Mouse (Mus musculus): ENCODE measurements at regions not wholly inside any gene's neighbourhood (a gene's known extent, or its start where the extent isn't known, plus 50 kb on each side); places are given as distances from the start of the nearest gene placed in this dataset.

DNA sequence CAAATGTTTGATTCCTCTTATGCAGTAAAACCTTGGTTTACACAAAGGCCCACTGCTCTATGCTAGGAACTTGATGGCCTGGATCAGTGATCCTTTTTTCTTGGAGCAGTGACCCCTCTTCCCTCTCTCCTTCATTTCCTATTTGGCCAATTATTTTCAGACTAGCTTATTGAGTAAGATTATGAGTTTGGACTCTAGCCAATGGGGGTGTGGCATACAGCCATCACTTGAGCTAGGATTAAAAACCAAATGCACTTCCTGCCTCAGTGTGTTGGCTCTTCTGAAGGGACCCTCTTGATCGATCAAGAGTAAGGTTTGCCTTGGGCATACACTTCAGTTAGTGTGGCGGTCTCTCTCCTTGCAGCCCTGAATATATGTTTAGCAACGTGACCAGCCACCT, 1172.6 kb upstream of the Gulo start:
- H3K4me3 ChIP-seq (replicated peaks; ENCODE audit: extremely low read depth, low read depth, low read length) = no peak overlapping the region
- TF ChIP-seq POLR2A (IDR thresholded peaks at IDR 0.05; ENCODE audit: borderline replicate concordance, extremely low read depth, low read depth, low read length) (no peak), CTCF (IDR thresholded peaks at IDR 0.05; ENCODE audit: insufficient read depth, low read length) (no peak)
- no peaks in the 10 kb centered on the region for H3K4me1 ChIP-seq (ENCODE audit: control insufficient read depth, insufficient read depth, low read length)
- DNase-seq = no peak
- 60% methylated on average over 3 of the region's 3 CpGs for whole genome bisulfite sequencing

DNA sequence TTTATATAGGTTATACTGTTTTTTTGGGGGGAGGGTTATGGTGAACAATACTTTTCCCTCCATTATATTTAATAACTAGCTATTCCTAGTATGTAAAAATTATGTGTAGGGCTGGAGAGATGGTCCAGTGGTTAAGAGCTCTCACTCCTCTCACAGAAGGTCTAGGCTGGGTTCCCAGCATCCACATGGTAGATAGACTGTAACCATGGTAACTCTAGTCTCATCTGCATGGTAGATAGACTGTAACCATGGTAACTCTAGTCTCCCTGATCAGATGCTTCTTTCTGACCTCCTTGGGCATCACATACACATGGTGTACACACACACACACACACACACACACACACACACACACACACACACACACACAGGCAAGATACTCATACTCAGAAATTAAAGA, 1170.5 kb upstream of the Gulo start:
- DNase-seq = no peak
- no peaks in the 10 kb centered on the region for H3K4me1 ChIP-seq (ENCODE audit: control insufficient read depth, insufficient read depth, low read length)
- TF ChIP-seq POLR2A (IDR thresholded peaks at IDR 0.05; ENCODE audit: borderline replicate concordance, extremely low read depth, low read depth, low read length) (no peak), CTCF (IDR thresholded peaks at IDR 0.05; ENCODE audit: insufficient read depth, low read length) (no peak)
- H3K4me3 ChIP-seq (replicated peaks; ENCODE audit: extremely low read depth, low read depth, low read length) = no peak overlapping the region

DNA sequence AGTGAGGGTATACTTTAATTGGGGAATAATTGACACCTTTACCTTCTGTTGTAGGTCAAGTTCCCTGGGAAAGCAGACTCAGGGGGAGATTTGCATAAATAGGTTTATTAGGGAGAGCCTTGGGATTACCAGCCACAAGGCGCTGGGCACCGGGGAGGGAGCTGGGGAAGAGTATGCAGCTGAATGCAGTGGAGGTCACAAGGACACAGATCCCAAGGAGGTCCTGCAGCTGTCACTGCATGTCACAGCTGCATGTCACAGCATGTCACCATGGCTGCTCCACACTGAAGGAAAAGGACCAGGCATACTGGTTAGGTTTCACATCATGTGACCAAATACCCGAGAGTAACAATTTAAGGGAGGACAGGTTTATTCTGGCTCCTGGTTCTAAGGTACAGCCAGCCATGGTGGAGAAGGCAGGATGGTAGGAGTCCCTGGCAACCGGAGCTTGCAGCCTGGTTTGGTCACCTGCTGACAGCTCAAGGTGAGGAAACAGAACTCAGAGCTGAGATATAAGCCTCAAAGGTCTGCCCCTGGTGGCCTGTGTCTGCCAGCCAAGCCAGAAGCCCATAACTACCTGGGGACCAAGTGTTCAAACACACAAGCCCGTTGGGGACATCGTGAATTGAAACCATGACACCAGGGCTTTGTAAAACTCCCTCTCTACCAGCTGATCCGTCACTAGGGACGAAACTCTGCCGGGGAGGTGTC, 1169.5 kb upstream of the Gulo start:
- TF ChIP-seq CTCF (IDR thresholded peaks at IDR 0.05; ENCODE audit: insufficient read depth, low read length) (no peak), POLR2A (IDR thresholded peaks at IDR 0.05; ENCODE audit: borderline replicate concordance, extremely low read depth, low read depth, low read length) (no peak)
- no peaks in the 10 kb centered on the region for H3K4me1 ChIP-seq (ENCODE audit: control insufficient read depth, insufficient read depth, low read length)
- no peak overlapping the region for H3K4me3 ChIP-seq (replicated peaks; ENCODE audit: extremely low read depth, low read depth, low read length)
- 37% methylated on average over 9 of the region's 9 CpGs for WGBS
- DNase-seq = no peak

DNA sequence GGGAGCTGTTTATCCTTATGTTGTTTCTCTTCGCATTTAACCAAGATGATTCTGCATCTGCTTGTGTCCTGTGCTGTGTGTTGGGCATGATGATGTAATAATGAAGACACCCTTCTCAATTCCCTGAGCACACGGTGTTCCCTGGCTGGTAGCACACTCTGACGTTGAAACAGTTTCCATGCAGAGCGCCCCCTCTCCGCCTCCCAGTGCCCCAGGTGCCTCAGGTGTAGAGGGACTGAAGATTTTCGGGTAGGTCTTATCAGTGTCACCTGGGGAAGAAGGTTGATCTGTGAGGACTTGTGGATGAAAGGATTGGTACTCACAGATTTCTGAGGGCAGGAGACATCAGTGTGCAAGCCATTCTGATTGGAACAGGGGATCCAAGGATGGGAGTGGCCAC, 1167.7 kb upstream of the Gulo start:
- no peak for DNase-seq
- Histone ChIP-seq H3K4me3 (replicated peaks; ENCODE audit: extremely low read depth, low read depth, low read length) (no peak overlapping the region), H3K4me1 (ENCODE audit: control insufficient read depth, insufficient read depth, low read length) (no peaks in the 10 kb centered on the region)
- TF ChIP-seq POLR2A (IDR thresholded peaks at IDR 0.05; ENCODE audit: borderline replicate concordance, extremely low read depth, low read depth, low read length) (no peak), CTCF (IDR thresholded peaks at IDR 0.05; ENCODE audit: insufficient read depth, low read length) (no peak)
- 68% methylated on average over 6 of the region's 6 CpGs for WGBS

DNA sequence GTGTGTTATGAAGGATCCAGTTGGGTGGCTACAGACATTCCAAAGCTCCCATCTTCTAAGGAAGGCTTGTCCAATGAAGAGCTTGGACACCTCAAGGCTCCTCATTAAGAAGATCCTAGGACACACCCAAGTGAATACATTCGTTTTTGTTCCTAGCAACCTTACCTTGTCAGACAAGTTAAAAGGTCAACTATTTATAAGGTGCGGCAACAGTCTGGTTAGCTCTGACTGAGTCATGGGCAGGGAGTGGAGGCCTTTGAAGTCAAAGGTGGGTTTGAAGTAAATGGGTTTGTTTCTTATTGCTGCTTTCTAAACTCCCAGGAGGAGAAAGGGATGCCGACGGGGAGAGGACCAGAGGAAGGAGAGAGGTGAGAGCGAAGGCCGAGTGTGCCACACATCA, 1167.1 kb upstream of the Gulo start:
- no peak for TF ChIP-seq POLR2A (IDR thresholded peaks at IDR 0.05; ENCODE audit: borderline replicate concordance, extremely low read depth, low read depth, low read length)
- TF ChIP-seq CTCF (IDR thresholded peaks at IDR 0.05; ENCODE audit: insufficient read depth, low read length) = no peak
- no peak for DNase-seq
- Histone ChIP-seq H3K4me3 (replicated peaks; ENCODE audit: extremely low read depth, low read depth, low read length) (no peak overlapping the region), H3K4me1 (ENCODE audit: control insufficient read depth, insufficient read depth, low read length) (no peaks in the 10 kb centered on the region)
- WGBS = 65% methylated on average over 6 of the region's 6 CpGs

DNA sequence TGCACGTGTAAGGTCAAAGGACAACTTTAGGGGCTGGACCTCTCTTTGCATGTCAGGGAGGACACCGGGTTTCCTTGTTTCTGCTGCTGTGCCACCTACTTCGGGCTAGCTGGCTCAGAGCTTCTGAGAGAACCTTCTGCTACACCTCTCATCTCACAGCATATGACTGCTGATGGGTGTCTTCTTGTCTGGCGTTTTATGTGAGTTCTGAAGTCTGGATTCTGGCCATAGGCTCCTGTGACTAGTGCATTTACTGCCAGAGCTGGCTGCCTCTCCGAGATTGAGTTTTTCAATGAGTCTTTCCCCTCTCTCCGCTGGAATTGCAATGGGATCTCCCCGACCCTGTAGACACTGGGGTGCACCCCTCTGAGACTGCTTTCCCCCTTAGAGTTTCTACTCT, 1165.9 kb upstream of the Gulo start:
- no peak for DNase-seq
- TF ChIP-seq POLR2A (IDR thresholded peaks at IDR 0.05; ENCODE audit: borderline replicate concordance, extremely low read depth, low read depth, low read length) = no peak
- TF ChIP-seq CTCF (IDR thresholded peaks at IDR 0.05; ENCODE audit: insufficient read depth, low read length) = no peak
- 77% methylated on average over 7 of the region's 7 CpGs for WGBS
- H3K4me1 ChIP-seq (ENCODE audit: control insufficient read depth, insufficient read depth, low read length) = no peaks in the 10 kb centered on the region
- H3K4me3 ChIP-seq (replicated peaks; ENCODE audit: extremely low read depth, low read depth, low read length) = no peak overlapping the region

DNA sequence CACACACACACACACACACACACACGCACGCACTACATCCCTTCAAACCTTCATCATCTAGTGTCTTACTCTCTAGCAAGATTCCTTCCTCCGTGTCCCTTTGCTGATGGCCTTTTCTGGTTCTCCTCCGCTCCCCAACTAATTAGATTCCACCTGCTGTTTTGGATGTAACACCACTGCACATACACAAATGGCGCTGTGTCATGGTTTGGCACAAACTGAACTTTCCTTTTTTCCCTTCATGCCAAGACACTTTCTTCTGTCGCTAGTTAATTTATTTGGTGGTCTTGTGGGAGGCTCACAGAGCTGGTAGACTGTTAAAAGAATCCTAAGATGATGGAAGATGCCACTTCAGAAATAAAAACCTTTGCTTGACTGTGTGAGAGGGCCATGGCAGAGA, 1161.8 kb upstream of the Gulo start:
- Histone ChIP-seq H3K4me1 (ENCODE audit: control insufficient read depth, insufficient read depth, low read length) (no peaks in the 10 kb centered on the region; the same call in 1 of the 2 replicates), H3K4me3 (replicated peaks; ENCODE audit: extremely low read depth, low read depth, low read length) (no peak overlapping the region)
- no peak for DNase-seq
- no peak for TF ChIP-seq CTCF (IDR thresholded peaks at IDR 0.05; ENCODE audit: insufficient read depth, low read length)
- no peak for TF ChIP-seq POLR2A (IDR thresholded peaks at IDR 0.05; ENCODE audit: borderline replicate concordance, extremely low read depth, low read depth, low read length)
- 82% methylated on average over 6 of the region's 6 CpGs for WGBS

DNA sequence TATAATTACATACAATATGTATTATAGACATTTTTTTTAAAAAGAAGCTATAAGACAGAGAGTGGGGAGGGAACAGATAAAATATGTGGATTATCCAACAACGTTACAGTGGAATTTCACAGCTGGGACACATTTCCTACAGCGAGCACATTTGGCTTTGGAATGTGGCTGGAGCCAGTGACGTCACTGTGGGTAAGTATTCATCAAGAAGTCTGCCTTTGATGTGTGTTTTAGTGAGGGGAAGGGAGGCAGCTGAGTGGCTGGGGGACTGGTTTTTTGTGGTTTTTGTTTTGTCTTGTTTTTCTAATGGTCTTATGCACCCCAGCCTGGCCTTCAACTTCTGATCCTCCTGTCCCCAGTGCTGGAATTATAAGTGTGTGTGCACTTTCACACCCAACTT, 1161.2 kb upstream of the Gulo start:
- H3K4me1 ChIP-seq (ENCODE audit: control insufficient read depth, insufficient read depth, low read length) = no peaks in the 10 kb centered on the region; the same call in 1 of the 2 replicates
- 24% methylated on average over 3 of the region's 3 CpGs for WGBS
- no peak for DNase-seq
- TF ChIP-seq CTCF (IDR thresholded peaks at IDR 0.05; ENCODE audit: insufficient read depth, low read length) (no peak), POLR2A (IDR thresholded peaks at IDR 0.05; ENCODE audit: borderline replicate concordance, extremely low read depth, low read depth, low read length) (no peak)
- H3K4me3 ChIP-seq (replicated peaks; ENCODE audit: extremely low read depth, low read depth, low read length) = no peak overlapping the region

DNA sequence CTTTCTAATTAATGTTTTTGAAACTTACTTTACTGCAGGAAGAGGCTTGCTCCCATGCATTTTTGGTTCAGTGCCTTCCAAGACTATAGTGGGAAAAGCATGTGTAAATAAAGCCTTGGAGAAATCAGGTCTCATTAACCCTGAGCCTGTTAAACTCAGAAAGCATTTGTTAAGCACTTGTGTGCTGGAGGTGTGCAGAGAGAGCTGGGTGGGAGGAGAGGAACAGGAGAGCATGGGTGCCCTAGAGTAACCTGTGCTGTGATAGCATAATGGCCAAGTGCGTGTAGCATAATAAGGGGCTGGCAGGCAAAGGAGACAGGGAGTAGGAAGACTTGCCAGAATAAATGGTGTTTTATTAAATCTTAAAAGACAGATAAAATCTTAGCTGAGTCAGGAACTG, 1160.2 kb upstream of the Gulo start:
- no peak for DNase-seq
- 49% methylated on average over 1 of the region's 1 CpGs for WGBS
- TF ChIP-seq CTCF (IDR thresholded peaks at IDR 0.05; ENCODE audit: insufficient read depth, low read length) (no peak), POLR2A (IDR thresholded peaks at IDR 0.05; ENCODE audit: borderline replicate concordance, extremely low read depth, low read depth, low read length) (no peak)
- no peaks in the 10 kb centered on the region; the same call in 1 of the 2 replicates for H3K4me1 ChIP-seq (ENCODE audit: control insufficient read depth, insufficient read depth, low read length)
- H3K4me3 ChIP-seq (replicated peaks; ENCODE audit: extremely low read depth, low read depth, low read length) = no peak overlapping the region

DNA sequence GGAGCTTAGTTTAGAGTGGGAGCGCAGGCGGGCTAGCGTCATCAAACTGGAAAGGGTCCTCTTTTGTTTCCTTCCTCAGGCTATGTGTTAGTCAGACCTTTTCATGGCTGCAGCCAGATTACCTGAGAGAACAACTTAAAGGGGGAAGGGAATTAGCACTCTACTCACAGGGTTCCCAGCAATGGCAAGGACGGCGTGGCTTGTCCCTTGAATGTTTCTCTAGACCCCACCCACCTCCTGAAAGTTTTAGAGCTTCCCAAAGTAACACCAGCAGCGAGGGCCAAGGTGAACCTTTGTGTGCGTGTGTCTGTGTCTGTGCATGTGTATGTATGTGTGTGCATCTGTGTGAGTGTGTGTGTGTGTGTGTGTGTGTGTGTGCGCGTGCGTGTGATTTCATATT, 1151.0 kb upstream of the Gulo start:
- no peak for DNase-seq
- H3K4me1 ChIP-seq (ENCODE audit: control insufficient read depth, insufficient read depth, low read length) = no peaks in the 10 kb centered on the region
- TF ChIP-seq POLR2A (IDR thresholded peaks at IDR 0.05; ENCODE audit: borderline replicate concordance, extremely low read depth, low read depth, low read length) (no peak), CTCF (IDR thresholded peaks at IDR 0.05; ENCODE audit: insufficient read depth, low read length) (no peak)
- H3K4me3 ChIP-seq (replicated peaks; ENCODE audit: extremely low read depth, low read depth, low read length) = no peak overlapping the region
- WGBS = 85% methylated on average over 10 of the region's 10 CpGs
